Mouse (Mus musculus): ENCODE data around the gene Prm1. TPM values are rescaled to one million over a fixed set of nuclear protein-coding genes. Genes with fewer than 3 reads are reported as not detected.
A peak's percentile ranks its signal among the peaks of the same experiment; 100 is the strongest.
"Not testable (repeated sequence)": the region's sequence is repeated elsewhere in the genome, so short reads cannot be mapped to it uniquely, and the experiment has no call there.

Gene Prm1
- polyA plus RNA-seq, 1 experiment from 2014 or later = not detected

GRCm38 (mm10) chr16:10818579-10819135 is 13.0 kb upstream of the Prm1 start:
- Histone ChIP-seq H3K9ac (no peak overlapping the region), H3K4me2 (replicated peaks) (no peak overlapping the region), H3K27ac (no peak overlapping the region), H3K4me1 (no peaks in the 10 kb centered on the region), H3K36me3 (no peaks in the 10 kb centered on the region), H3K27me3 (no peaks in the 10 kb centered on the region), H3K4me3 (no peak overlapping the region), H3K9me3 (replicated peaks) (no peaks in the 10 kb centered on the region)
- no peak for ATAC-seq (ENCODE audit: low FRiP score)
- 85% methylated on average over 4 of the region's 4 CpGs for WGBS

DNA sequence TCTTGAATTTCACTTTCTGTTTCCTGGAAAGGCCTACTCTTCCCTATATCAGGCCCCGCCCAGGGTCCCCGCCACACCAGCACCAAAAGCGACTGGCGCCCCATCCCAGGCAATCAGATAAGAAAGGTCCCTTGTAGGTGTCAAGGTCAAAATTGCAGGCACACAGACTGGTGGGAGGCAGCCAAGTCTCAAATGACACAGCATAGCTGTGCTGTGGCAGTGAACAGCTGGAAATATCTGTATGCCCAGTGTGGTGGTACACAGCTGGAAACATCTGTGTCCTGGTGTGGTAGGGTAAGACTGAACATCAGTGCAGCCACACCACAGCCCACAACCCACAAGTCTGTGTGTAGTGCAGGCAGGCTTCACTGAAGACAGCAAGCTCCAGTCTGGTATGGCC is 9.2 kb upstream of the Prm1 start:
- H3K36me3 ChIP-seq = no peaks in the 10 kb centered on the region
- H3K9me3 ChIP-seq (replicated peaks) = no peaks in the 10 kb centered on the region
- 93% methylated on average over 4 of the region's 4 CpGs for WGBS
- H3K4me3 ChIP-seq = no peak overlapping the region
- H3K4me2 ChIP-seq (replicated peaks) = no peak overlapping the region
- no peaks in the 10 kb centered on the region for H3K4me1 ChIP-seq
- no peak overlapping the region for H3K27ac ChIP-seq
- H3K9ac ChIP-seq = no peak overlapping the region
- no peak for ATAC-seq (ENCODE audit: low FRiP score)
- H3K27me3 ChIP-seq = no peaks in the 10 kb centered on the region

DNA sequence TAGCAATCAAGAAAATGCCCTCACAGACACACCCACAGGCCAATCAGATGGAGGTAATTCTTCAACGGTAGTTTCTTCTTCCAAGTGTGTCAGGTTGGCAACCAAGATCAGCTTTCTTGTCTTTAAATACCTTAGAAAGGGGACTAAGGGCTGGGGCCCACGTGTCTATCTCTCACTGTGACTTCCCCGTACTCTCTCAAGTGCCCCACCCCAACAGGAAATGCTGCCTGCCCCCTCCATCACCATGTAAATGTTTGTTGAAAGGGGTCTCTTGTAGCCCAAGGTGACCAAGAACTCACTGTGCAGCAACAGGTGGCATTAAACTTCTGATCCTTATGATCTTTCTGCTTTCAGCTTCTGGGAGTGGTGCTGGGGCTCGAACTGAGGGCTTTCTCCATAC is 8.1 kb upstream of the Prm1 start:
- ATAC-seq (ENCODE audit: low FRiP score) = no peak

DNA sequence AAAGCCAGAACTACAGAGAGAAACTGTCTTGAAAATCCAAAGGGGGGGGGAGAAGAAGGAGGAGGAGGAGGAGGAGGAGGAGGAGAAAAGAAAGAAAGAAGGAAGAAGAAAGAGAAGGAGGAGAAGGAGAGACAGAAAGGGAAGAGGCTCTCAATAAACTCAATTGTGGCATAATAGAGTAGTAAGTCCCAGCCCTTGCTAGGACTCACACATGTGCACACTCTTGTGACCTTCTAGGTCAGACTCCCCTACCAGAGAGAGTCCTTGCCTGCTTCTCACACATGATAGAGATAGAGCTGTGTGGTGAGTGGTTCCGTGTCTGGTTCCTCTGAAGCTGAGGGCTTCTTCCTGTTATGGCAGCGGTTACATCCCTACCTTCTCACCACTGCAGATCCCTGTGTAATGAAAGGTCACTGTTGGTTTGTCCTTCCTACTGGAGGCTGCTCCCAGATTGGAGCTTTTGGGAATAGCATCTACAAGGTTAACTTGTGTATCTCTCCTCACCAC is 7.3 kb upstream of the Prm1 start, which contains the start of gene Gm11172:
Gm11172 (plus strand) TSS at position 51 of the 507 bp plus-strand sequence.
- H3K27ac ChIP-seq = no peak within 1 kb of the TSS
- ATAC-seq (ENCODE audit: low FRiP score) = no peak
- no peaks in the 10 kb centered on the region for H3K27me3 ChIP-seq
- H3K4me1 ChIP-seq = no peaks in the 10 kb centered on the region
- no peak within 1 kb of the TSS for H3K9ac ChIP-seq
- H3K4me2 ChIP-seq (replicated peaks) = no peak within 1 kb of the TSS
- 89% methylated on average over 2 of the region's 2 CpGs for WGBS
- no peaks in the 10 kb centered on the region for H3K9me3 ChIP-seq (replicated peaks)
- no peaks in the 10 kb centered on the region for H3K36me3 ChIP-seq
- H3K4me3 ChIP-seq = no peak within 1 kb of the TSS

More for the DNA sequence above, 8.1 kb upstream of the Prm1 start:
- Histone ChIP-seq H3K4me2 (replicated peaks) (no peak overlapping the region), H3K4me3 (no peak overlapping the region), H3K4me1 (no peaks in the 10 kb centered on the region), H3K36me3 (no peaks in the 10 kb centered on the region), H3K27ac (no peak overlapping the region), H3K9me3 (replicated peaks) (no peaks in the 10 kb centered on the region), H3K9ac (no peak overlapping the region), H3K27me3 (no peaks in the 10 kb centered on the region)
- 84% methylated on average over 4 of the region's 4 CpGs for WGBS

DNA sequence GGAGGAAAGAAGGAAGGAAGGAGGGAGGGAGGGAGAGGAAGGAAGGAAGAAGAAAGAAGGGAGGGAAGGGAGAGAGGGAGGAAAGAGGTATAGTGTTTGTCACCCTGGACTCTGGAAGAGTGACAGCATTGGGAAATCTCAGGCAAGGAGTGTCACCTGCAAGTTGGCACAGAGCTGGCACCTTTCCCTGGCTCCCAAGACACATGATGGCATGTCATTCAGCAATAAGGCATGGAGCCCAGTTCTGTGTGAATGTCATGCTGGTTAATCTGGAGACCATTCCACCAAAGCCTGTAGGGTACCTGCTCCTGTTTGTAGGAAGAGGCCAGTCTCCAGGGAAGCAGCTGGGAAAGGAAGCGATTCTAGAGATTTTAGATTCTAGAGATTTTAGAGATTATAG is 4.7 kb upstream of the Prm1 start:
- WGBS = 89% methylated on average over 1 of the region's 1 CpGs

DNA sequence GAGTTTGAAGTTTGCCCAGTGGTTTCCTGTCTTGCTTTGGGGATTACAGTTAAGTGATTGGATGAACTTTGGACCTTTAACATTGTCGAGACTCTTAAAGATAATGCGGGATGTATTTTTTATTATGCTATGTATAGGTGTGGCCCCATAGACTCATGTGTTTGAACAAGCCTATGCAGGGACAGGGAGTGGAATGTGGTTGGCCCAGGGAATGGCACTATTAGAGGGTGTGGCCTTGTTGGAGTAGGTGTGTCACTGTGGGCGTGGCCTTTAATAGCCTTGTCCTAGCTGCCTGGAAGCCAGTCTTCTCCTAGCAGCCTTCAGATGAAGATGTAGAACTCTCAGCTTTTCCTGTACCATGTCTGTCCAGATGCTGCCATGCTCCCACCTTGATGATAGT is 3.2 kb downstream of the Prm1 start:
- not testable (repeated sequence) for ATAC-seq (ENCODE audit: low FRiP score); H3K27me3 ChIP-seq; H3K27ac ChIP-seq; H3K4me3 ChIP-seq; H3K36me3 ChIP-seq; H3K9me3 ChIP-seq (replicated peaks); H3K9ac ChIP-seq; H3K4me2 ChIP-seq (replicated peaks); H3K4me1 ChIP-seq
- WGBS = 94% methylated on average over 3 of the region's 3 CpGs

More for the DNA sequence above, 4.7 kb upstream of the Prm1 start:
- no peak for ATAC-seq (ENCODE audit: low FRiP score)
- H3K4me1 ChIP-seq = 0 out of 2 replicates have a peak, but pooled peaks cover 5% of the 10 kb centered on the region
- no peaks in the 10 kb centered on the region for H3K9me3 ChIP-seq (replicated peaks)
- H3K36me3 ChIP-seq = no peaks in the 10 kb centered on the region
- no peak overlapping the region for H3K9ac ChIP-seq
- H3K27ac ChIP-seq = no peak overlapping the region
- H3K27me3 ChIP-seq = no peaks in the 10 kb centered on the region
- H3K4me3 ChIP-seq = no peak overlapping the region
- no peak overlapping the region for H3K4me2 ChIP-seq (replicated peaks)

GRCm38 (mm10) chr16:10796034-10796433 is 9.6 kb downstream of the Prm1 start, which contains the start of gene Prm2:
Gene Prm2, minus strand, starts transcription at chr16:10796134.
- Histone ChIP-seq H3K9me3 (replicated peaks) (no peaks in the 10 kb centered on the region), H3K27ac (no peak within 1 kb of the TSS), H3K9ac (no peak within 1 kb of the TSS), H3K4me3 (no peak within 1 kb of the TSS), H3K27me3 (peaks cover 24% of the 10 kb centered on the region), H3K36me3 (no peaks in the 10 kb centered on the region), H3K4me2 (replicated peaks) (no peak within 1 kb of the TSS), H3K4me1 (no peaks in the 10 kb centered on the region)
- no peak for ATAC-seq (ENCODE audit: low FRiP score)
- 80% methylated on average over 6 of the region's 6 CpGs for WGBS

GRCm38 (mm10) chr16:10790702-10791101 is 14.9 kb downstream of the Prm1 start, which contains the start of gene Prm3:
Gene Prm3, minus strand, starts transcription at chr16:10790914.
- peaks cover 12% of the 10 kb centered on the region for H3K27me3 ChIP-seq
- H3K9ac ChIP-seq = no peak within 1 kb of the TSS
- no peak within 1 kb of the TSS for H3K4me2 ChIP-seq (replicated peaks)
- 84% methylated on average over 9 of the region's 9 CpGs for WGBS
- no peaks in the 10 kb centered on the region for H3K36me3 ChIP-seq
- no peak for ATAC-seq (ENCODE audit: low FRiP score)
- H3K27ac ChIP-seq = no peak within 1 kb of the TSS
- H3K9me3 ChIP-seq (replicated peaks) = no peaks in the 10 kb centered on the region
- H3K4me1 ChIP-seq = 0 out of 2 replicates have a peak, but pooled peaks cover 4% of the 10 kb centered on the region
- H3K4me3 ChIP-seq = no peak within 1 kb of the TSS

DNA sequence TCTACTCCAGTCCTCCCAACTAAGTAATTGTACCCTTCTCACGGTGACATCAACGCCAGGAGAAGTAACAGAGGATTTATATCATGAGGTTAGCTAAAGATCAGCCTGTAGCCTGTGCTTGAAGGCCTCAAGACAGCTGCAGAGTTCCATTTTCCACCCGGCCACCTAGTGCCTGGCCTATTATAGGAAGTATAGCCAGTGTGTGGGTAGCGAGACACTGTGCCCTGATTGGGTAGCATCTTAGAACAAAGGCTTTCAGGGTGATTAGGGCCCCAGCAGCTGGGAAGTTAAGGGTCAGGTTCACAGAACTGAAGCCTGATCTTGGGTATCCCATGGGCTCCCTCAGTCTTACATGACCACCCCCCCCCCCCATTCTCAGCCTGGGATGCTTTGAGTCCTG is 16.8 kb downstream of the Prm1 start:
- Histone ChIP-seq H3K4me1 (peaks cover 5% of the 10 kb centered on the region; the same call in 1 of the 2 replicates), H3K9me3 (replicated peaks) (no peaks in the 10 kb centered on the region), H3K4me2 (replicated peaks) (no peak overlapping the region), H3K36me3 (no peaks in the 10 kb centered on the region), H3K4me3 (no peak overlapping the region), H3K27me3 (peaks cover 18% of the 10 kb centered on the region), H3K27ac (no peak overlapping the region), H3K9ac (no peak overlapping the region)
- 59% methylated on average over 4 of the region's 4 CpGs for whole genome bisulfite sequencing
- ATAC-seq (ENCODE audit: low FRiP score) = no peak

- Histone ChIP-seq H3K27me3 (peaks cover 24% of the 10 kb centered on the region), H3K4me3 (no peak within 1 kb of the TSS), H3K4me2 (replicated peaks) (no peak within 1 kb of the TSS), H3K27ac (no peak within 1 kb of the TSS), H3K9ac (no peak within 1 kb of the TSS), H3K36me3 (no peaks in the 10 kb centered on the region), H3K4me1 (peaks cover 6% of the 10 kb centered on the region; the same call in 1 of the 2 replicates), H3K9me3 (replicated peaks) (no peaks in the 10 kb centered on the region)
- 56% methylated on average over 16 of the region's 16 CpGs for WGBS
- ATAC-seq (ENCODE audit: low FRiP score) = no peak
Measured at GRCm38 (mm10) chr16:10788271-10788670, 17.4 kb downstream of the Prm1 start, which contains the start of gene Tnp2. Gene Tnp2, minus strand, starts transcription at chr16:10788660.

- Histone ChIP-seq H3K27ac (no peak overlapping the region), H3K36me3 (no peaks in the 10 kb centered on the region), H3K9me3 (replicated peaks) (no peaks in the 10 kb centered on the region), H3K4me1 (peaks cover 11% of the 10 kb centered on the region; the same call in 1 of the 2 replicates), H3K4me3 (no peak overlapping the region), H3K9ac (no peak overlapping the region), H3K27me3 (peaks cover 30% of the 10 kb centered on the region), H3K4me2 (replicated peaks) (no peak overlapping the region)
- no peak for ATAC-seq (ENCODE audit: low FRiP score)
- 79% methylated on average over 7 of the region's 7 CpGs for WGBS
Measured at GRCm38 (mm10) chr16:10787548-10788058, 18.0 kb downstream of the Prm1 start.

GRCm38 (mm10) chr16:10786782-10787547 is 18.7 kb downstream of the Prm1 start:
- 0 out of 2 replicates have a peak overlapping the region, but pooled peaks have one; percentile 85 for H3K27ac ChIP-seq
- H3K4me2 ChIP-seq (replicated peaks) = no peak overlapping the region; the same call in 1 of the 2 replicates
- H3K27me3 ChIP-seq = peaks cover 32% of the 10 kb centered on the region
- 52% methylated on average over 4 of the region's 4 CpGs for WGBS
- no peaks in the 10 kb centered on the region for H3K36me3 ChIP-seq
- ATAC-seq (ENCODE audit: low FRiP score) = no peak
- H3K9ac ChIP-seq = no peak overlapping the region
- H3K4me3 ChIP-seq = no peak overlapping the region
- H3K9me3 ChIP-seq (replicated peaks) = no peaks in the 10 kb centered on the region
- peaks cover 13% of the 10 kb centered on the region; the same call in 1 of the 2 replicates for H3K4me1 ChIP-seq

Data from hindbrain, embryonic 12.5 days (tissue).